ENCODE assay signal across 22 mouse cellular contexts in genomic region chr13:45732590-45732989, GRCm38 (mm10).
A peak's percentile ranks its signal among the peaks of the same experiment; 100 is the strongest.
DNase-seq lines count a peak whose midpoint lies in the region; ATAC-seq and TF ChIP-seq lines count a peak whose summit lies in the region.
"Had no signal": no experiment of that assay in that cellular context is flagged by ENCODE, and none has a peak within 500 bp of the region (broad histone marks: within the 10 kb centered on the region; RNA-seq: fewer than 3 reads in every experiment).

No protein-coding gene starts in this region.

- H3K9ac ChIP-seq in heart, adult 2 months (ENCODE audit: low read depth, low read length) = no peak overlapping the region
- no peak overlapping the region for H3K9ac ChIP-seq in heart, embryonic 14.5 days (ENCODE audit: low read length)
- H3K9ac ChIP-seq in heart, embryonic 12.5 days = no peak overlapping the region
- H3K9ac ChIP-seq in heart, embryonic 16.5 days (ENCODE audit: low read length) = no peak overlapping the region
- H3K9ac ChIP-seq: embryonic facial prominence, embryonic 13.5 days; embryonic facial prominence, embryonic 15.5 days; forebrain, embryonic 12.5 days had no signal

- no peak for TF ChIP-seq POLR2A in heart, adult 2 months (IDR thresholded peaks at IDR 0.05; ENCODE audit: insufficient read depth, low read depth, low read length)

- peak; percentile 49; the same call in 1 of the 2 replicates for ATAC-seq in heart, embryonic 14.5 days (ENCODE audit: insufficient number of reproducible peaks, insufficient read depth, low FRiP score, low read depth)
- no peak for ATAC-seq in heart, embryonic 12.5 days (ENCODE audit: insufficient number of reproducible peaks, low FRiP score)
- ATAC-seq in heart, embryonic 16.5 days (replicated peaks; ENCODE audit: extremely low read depth, insufficient read depth, low FRiP score) = 0 out of 2 replicates have a peak, but pooled peaks have one; percentile 20
- ATAC-seq: forebrain, embryonic 14.5 days had no signal

- 47% methylated on average over 6 of the region's 6 CpGs for WGBS in heart, embryonic 10.5 days
- WGBS in heart, adult 2 months = 55% methylated on average over 6 of the region's 6 CpGs
- 18% methylated on average over 6 of the region's 6 CpGs for WGBS in heart, embryonic 14.5 days
- 25% methylated on average over 6 of the region's 6 CpGs for WGBS in heart, embryonic 12.5 days
- 36% methylated on average over 6 of the region's 6 CpGs for WGBS in heart, embryonic 16.5 days

- H3K4me3 ChIP-seq in heart, embryonic 10.5 days = no peak overlapping the region
- H3K4me3 ChIP-seq in heart, adult 2 months = no peak overlapping the region
- no peak overlapping the region for H3K4me3 ChIP-seq in heart, embryonic 14.5 days (ENCODE audit: control insufficient read depth in 1 of 2, insufficient read depth in 1 of 2, low read depth in 1 of 2, low read length in 2 of 2)
- H3K4me3 ChIP-seq in heart, embryonic 12.5 days = no peak overlapping the region
- H3K4me3 ChIP-seq in heart, embryonic 16.5 days (ENCODE audit: low read length) = no peak overlapping the region
- H3K4me3 ChIP-seq: embryonic facial prominence, embryonic 13.5 days; embryonic facial prominence, embryonic 15.5 days; erythroblast, embryonic 14.5 days; forebrain, embryonic 10.5 days; forebrain, embryonic 12.5 days had no signal

- no peak for DNase-seq in heart, embryonic 10.5 days (ENCODE audit: low spot score)
- DNase-seq in heart, adult 2 months = no peak
- no peak for DNase-seq in heart, adult 8-10 months (ENCODE audit: low spot score)
- DNase-seq: adrenal gland, adult 2 months; adrenal gland, postnatal 10 days; adrenal gland, postnatal 25 days; cerebellum, adult 11 months; cerebellum, adult 18-20 months; cerebellum, adult 8-10 months; cerebellum, adult 9-11 months; cerebellum, postnatal 14 days; cerebellum, postnatal 36 days; embryo, embryonic 11 days had no signal

- H3K4me1 ChIP-seq in heart, embryonic 10.5 days = peaks cover 13% of the 10 kb centered on the region; the same call in 1 of the 2 replicates
- no peaks in the 10 kb centered on the region for H3K4me1 ChIP-seq in heart, adult 2 months (ENCODE audit: control insufficient read depth, insufficient read depth, low read length)
- H3K4me1 ChIP-seq in heart, embryonic 14.5 days (ENCODE audit: control insufficient read depth in 2 of 2, insufficient read depth in 2 of 2, low read length in 2 of 2) = peaks cover 14 to 29% of the 10 kb centered on the region in 2 experiments
- H3K4me1 ChIP-seq in heart, embryonic 12.5 days (replicated peaks) = peaks cover 28% of the 10 kb centered on the region
- H3K4me1 ChIP-seq in heart, embryonic 16.5 days (ENCODE audit: control insufficient read depth, insufficient read depth, low read length) = peaks cover 21% of the 10 kb centered on the region
- H3K4me1 ChIP-seq: embryonic facial prominence, embryonic 13.5 days; embryonic facial prominence, embryonic 15.5 days; forebrain, embryonic 10.5 days; forebrain, embryonic 12.5 days had no signal

- H3K27ac ChIP-seq in heart, embryonic 10.5 days = peak overlapping the region; percentile 17; the same call in 1 of the 2 replicates
- H3K27ac ChIP-seq in heart, adult 2 months = no peak overlapping the region
- H3K27ac ChIP-seq in heart, embryonic 14.5 days (replicated peaks in 1 of 2; ENCODE audit: control insufficient read depth in 1 of 2, insufficient read depth in 1 of 2, low read depth in 2 of 2, low read length in 2 of 2) = peak overlapping the region; percentile 15 to 39; a peak in 1 of 4 replicates
- no peak overlapping the region for H3K27ac ChIP-seq in heart, embryonic 12.5 days (ENCODE audit: poor library complexity, severe bottlenecking)
- peak overlapping the region; percentile 0; the same call in 1 of the 2 replicates for H3K27ac ChIP-seq in heart, embryonic 16.5 days (ENCODE audit: low read length)
- H3K27ac ChIP-seq: embryonic facial prominence, embryonic 13.5 days; embryonic facial prominence, embryonic 15.5 days; forebrain, embryonic 10.5 days; forebrain, embryonic 12.5 days had no signal

- H3K27me3 ChIP-seq in heart, embryonic 10.5 days (ENCODE audit: insufficient read depth, poor library complexity, severe bottlenecking) = no peaks in the 10 kb centered on the region
- no peaks in the 10 kb centered on the region for H3K27me3 ChIP-seq in heart, adult 2 months (ENCODE audit: control insufficient read depth, insufficient read depth, low read length)
- H3K27me3 ChIP-seq in heart, embryonic 14.5 days (ENCODE audit: control insufficient read depth, insufficient read depth, low read length) = no peaks in the 10 kb centered on the region
- H3K27me3 ChIP-seq in heart, embryonic 12.5 days (replicated peaks) = no peaks in the 10 kb centered on the region
- H3K27me3 ChIP-seq in heart, embryonic 16.5 days (ENCODE audit: control insufficient read depth, insufficient read depth, low read length) = no peaks in the 10 kb centered on the region
- H3K27me3 ChIP-seq: embryonic facial prominence, embryonic 13.5 days; embryonic facial prominence, embryonic 15.5 days; forebrain, embryonic 12.5 days had no signal

- H3K9me3 ChIP-seq in heart, embryonic 10.5 days = no peaks in the 10 kb centered on the region
- H3K9me3 ChIP-seq in heart, embryonic 14.5 days (ENCODE audit: control insufficient read depth, low read length) = no peaks in the 10 kb centered on the region
- H3K9me3 ChIP-seq in heart, embryonic 12.5 days (replicated peaks) = no peaks in the 10 kb centered on the region
- no peaks in the 10 kb centered on the region for H3K9me3 ChIP-seq in heart, embryonic 16.5 days (replicated peaks; ENCODE audit: control insufficient read depth, low read length)
- H3K9me3 ChIP-seq: embryonic facial prominence, embryonic 13.5 days; embryonic facial prominence, embryonic 15.5 days; forebrain, embryonic 10.5 days; forebrain, embryonic 12.5 days had no signal

- H3K79me2 ChIP-seq in heart, adult 2 months (replicated peaks; ENCODE audit: control insufficient read depth, insufficient read depth, low read length) = no peaks in the 10 kb centered on the region

- no peaks in the 10 kb centered on the region for H3K36me3 ChIP-seq in heart, embryonic 10.5 days
- H3K36me3 ChIP-seq in heart, adult 2 months (ENCODE audit: control insufficient read depth, insufficient read depth, low read length) = no peaks in the 10 kb centered on the region
- peaks cover 19% of the 10 kb centered on the region for H3K36me3 ChIP-seq in heart, embryonic 14.5 days (ENCODE audit: control insufficient read depth, insufficient read depth, low read length)
- H3K36me3 ChIP-seq in heart, embryonic 12.5 days = peaks cover 4% of the 10 kb centered on the region
- peaks cover 6% of the 10 kb centered on the region for H3K36me3 ChIP-seq in heart, embryonic 16.5 days (ENCODE audit: control insufficient read depth, insufficient read depth)
- H3K36me3 ChIP-seq: embryonic facial prominence, embryonic 13.5 days; embryonic facial prominence, embryonic 15.5 days; forebrain, embryonic 10.5 days; forebrain, embryonic 12.5 days had no signal

- TF ChIP-seq EP300 in heart, adult 2 months (IDR thresholded peaks at IDR 0.05; ENCODE audit: insufficient read depth, low read depth, low read length) = no peak

- TF ChIP-seq CTCF in heart, adult 2 months (IDR thresholded peaks at IDR 0.05) = no peak

- no peak overlapping the region for H3K4me2 ChIP-seq in heart, embryonic 14.5 days (ENCODE audit: low read length)
- H3K4me2 ChIP-seq in heart, embryonic 12.5 days = no peak overlapping the region
- peak overlapping the region; percentile 21; the same call in 1 of the 2 replicates for H3K4me2 ChIP-seq in heart, embryonic 16.5 days (ENCODE audit: low read depth, low read length)
- H3K4me2 ChIP-seq: embryonic facial prominence, embryonic 13.5 days; embryonic facial prominence, embryonic 15.5 days; forebrain, embryonic 12.5 days had no signal

- intact Hi-C loops in heart, adult 2 months (cut with DNase I) = no loop called here

Comparison
In these comparisons a context has a peak if more than half of its experiments do, and no peak if none do; other contexts are left out.
1. H3K27ac ChIP-seq: peak in heart, embryonic 10.5 days (single experiment), heart, embryonic 14.5 days (2 of 2) and heart, embryonic 16.5 days (single experiment); none in heart, adult 2 months (single experiment) and heart, embryonic 12.5 days (single experiment).